Mouse (Mus musculus): ENCODE measurements around the gene Metap1d.

Metap1d gene

GRCm38 (mm10) chr2:71528014-71528713 lies 75.1 kb downstream of the Metap1d start, which contains the start of gene Dlx1:
Gene Dlx1, plus strand, starts transcription at chr2:71528113.
- no peak for DNase-seq

- DNase-seq = no peak
Observed at GRCm38 (mm10) chr2:71528714-71529510, 75.8 kb downstream of the Metap1d start.

- no peak for DNase-seq
Observed at GRCm38 (mm10) chr2:71529511-71530351, 76.7 kb downstream of the Metap1d start.

- no peak for DNase-seq
Observed at GRCm38 (mm10) chr2:71530391-71531123, 77.5 kb downstream of the Metap1d start.

- no peak for DNase-seq
Observed at GRCm38 (mm10) chr2:71531124-71531590, 78.1 kb downstream of the Metap1d start.

- DNase-seq = no peak
Observed at GRCm38 (mm10) chr2:71531990-71532970, 79.2 kb downstream of the Metap1d start.

GRCm38 (mm10) chr2:71533094-71533493 lies 80.0 kb downstream of the Metap1d start:
- DNase-seq = no peak

GRCm38 (mm10) chr2:71534242-71535052 lies 81.4 kb downstream of the Metap1d start:
- no peak for DNase-seq

- no peak for DNase-seq
Observed at GRCm38 (mm10) chr2:71540611-71541417, 87.7 kb downstream of the Metap1d start.

- no peak for DNase-seq
Observed at GRCm38 (mm10) chr2:71541418-71542226, 88.5 kb downstream of the Metap1d start.

GRCm38 (mm10) chr2:71542227-71542815 lies 89.2 kb downstream of the Metap1d start:
- DNase-seq = no peak

- DNase-seq = no peak
Observed at GRCm38 (mm10) chr2:71542816-71543301, 89.8 kb downstream of the Metap1d start.

- no peak for DNase-seq
Observed at GRCm38 (mm10) chr2:71543531-71543930, 90.5 kb downstream of the Metap1d start.

- no peak for DNase-seq
Observed at GRCm38 (mm10) chr2:71543948-71544347, 90.9 kb downstream of the Metap1d start.

GRCm38 (mm10) chr2:71544391-71545285 lies 91.6 kb downstream of the Metap1d start:
- no peak for DNase-seq

- no peak for DNase-seq
Observed at GRCm38 (mm10) chr2:71545401-71545881, 92.4 kb downstream of the Metap1d start.

Data from cerebellum, adult 9-10 months (tissue).